ENCODE assay signal across 8 mouse cellular contexts in genomic region chr9:25173171-25173570, GRCm38 (mm10). TPM values are rescaled to one million over a fixed set of nuclear protein-coding genes. Genes with fewer than 3 reads are reported as not detected.
A peak's percentile ranks its signal among the peaks of the same experiment; 100 is the strongest.
DNase-seq lines count a peak whose midpoint lies in the region; ATAC-seq lines count a peak whose summit lies in the region.

No protein-coding gene starts in this region.

- DNase-seq in kidney, adult 18-20 months, result peak; percentile 6
- no peak for DNase-seq in kidney, postnatal 10 days
- DNase-seq in MEL-GATA-1-ER (ENCODE audit: extremely low read depth, low read depth), result peak; percentile 92
- peak; percentile 66 to 79 for DNase-seq in heart, postnatal 10 days
- DNase-seq in lung, postnatal 25 days (ENCODE audit: low spot score), result peak; percentile 85
- no peak for DNase-seq in forebrain, embryonic 11.5 days (ENCODE audit: low spot score)
- DNase-seq in frontal cortex, postnatal 10 days (ENCODE audit: low spot score in 2 of 2), result no peak

- no peak overlapping the region for H3K4me2 ChIP-seq in forebrain, embryonic 11.5 days (ENCODE audit: low read depth, low read length, severe bottlenecking)
- no peak overlapping the region for H3K4me2 ChIP-seq in forebrain, embryonic 12.5 days

- H3K27me3 ChIP-seq in forebrain, embryonic 11.5 days (ENCODE audit: control insufficient read depth, insufficient read depth, low read length), result no peaks in the 10 kb centered on the region
- no peaks in the 10 kb centered on the region for H3K27me3 ChIP-seq in forebrain, embryonic 12.5 days

- ATAC-seq in forebrain, embryonic 11.5 days (replicated peaks; ENCODE audit: low FRiP score), result no peak
- ATAC-seq in forebrain, embryonic 12.5 days (ENCODE audit: low FRiP score), result no peak

- H3K9me3 ChIP-seq in forebrain, embryonic 11.5 days (ENCODE audit: control insufficient read depth, low read length), result no peaks in the 10 kb centered on the region
- H3K9me3 ChIP-seq in forebrain, embryonic 12.5 days, result no peaks in the 10 kb centered on the region

- no peak overlapping the region for H3K27ac ChIP-seq in forebrain, embryonic 11.5 days (ENCODE audit: low read depth, low read length)
- no peak overlapping the region for H3K27ac ChIP-seq in forebrain, embryonic 12.5 days

- intact Hi-C loops in heart, postnatal 10 days (cut with DNase I), result no loop called here

- no peak overlapping the region for H3K9ac ChIP-seq in forebrain, embryonic 11.5 days (ENCODE audit: low read length)
- no peak overlapping the region for H3K9ac ChIP-seq in forebrain, embryonic 12.5 days

- H3K36me3 ChIP-seq in forebrain, embryonic 11.5 days (ENCODE audit: control insufficient read depth, insufficient read depth, low read length), result no peaks in the 10 kb centered on the region
- no peaks in the 10 kb centered on the region for H3K36me3 ChIP-seq in forebrain, embryonic 12.5 days (replicated peaks)

- WGBS in forebrain, embryonic 11.5 days, result 77% methylated on average over 4 of the region's 4 CpGs
- 81% methylated on average over 4 of the region's 4 CpGs for WGBS in forebrain, embryonic 12.5 days

- H3K4me3 ChIP-seq in forebrain, embryonic 11.5 days (ENCODE audit: low read depth, low read length), result no peak overlapping the region
- no peak overlapping the region for H3K4me3 ChIP-seq in forebrain, embryonic 12.5 days (replicated peaks)

- no peaks in the 10 kb centered on the region for H3K4me1 ChIP-seq in forebrain, embryonic 11.5 days (replicated peaks; ENCODE audit: control insufficient read depth, insufficient read depth, low read length)
- H3K4me1 ChIP-seq in forebrain, embryonic 12.5 days, result no peaks in the 10 kb centered on the region

RNA-seq across cellular contexts. Expression of gene Herpud2, which starts 21.6 kb away (rescaled TPM):
- total RNA-seq in heart, postnatal 10 days (2021), result 10 to 100 TPM; 40.4 to 42.1 TPM
- 38.1 and 39.6 TPM in 2 replicates for polyA plus RNA-seq in forebrain, embryonic 11.5 days (2014; fragmentation: Nextera tagmentation; extraction: Ambion mirVana)
- polyA plus RNA-seq in forebrain, embryonic 12.5 days (2016; fragmentation: Nextera tagmentation; extraction: Ambion mirVana), result 41.7 and 42.8 TPM in 2 replicates

Comparison
In these comparisons a context has a peak if more than half of its experiments do, and no peak if none do; other contexts are left out.
1. DNase-seq: peak in kidney, adult 18-20 months (single experiment), MEL-GATA-1-ER (single experiment), heart, postnatal 10 days (2 of 2) and lung, postnatal 25 days (single experiment); none in kidney, postnatal 10 days (single experiment), forebrain, embryonic 11.5 days (single experiment) and frontal cortex, postnatal 10 days (0 of 2).